Mouse (Mus musculus): ENCODE measurements around the gene Bmpr1b.

The Bmpr1b gene

GRCm38 (mm10) chr3:141818615-141819312, 350.5 kb downstream of the Bmpr1b start:
- no peak for DNase-seq (ENCODE audit: low spot score in 2 of 2)

DNA sequence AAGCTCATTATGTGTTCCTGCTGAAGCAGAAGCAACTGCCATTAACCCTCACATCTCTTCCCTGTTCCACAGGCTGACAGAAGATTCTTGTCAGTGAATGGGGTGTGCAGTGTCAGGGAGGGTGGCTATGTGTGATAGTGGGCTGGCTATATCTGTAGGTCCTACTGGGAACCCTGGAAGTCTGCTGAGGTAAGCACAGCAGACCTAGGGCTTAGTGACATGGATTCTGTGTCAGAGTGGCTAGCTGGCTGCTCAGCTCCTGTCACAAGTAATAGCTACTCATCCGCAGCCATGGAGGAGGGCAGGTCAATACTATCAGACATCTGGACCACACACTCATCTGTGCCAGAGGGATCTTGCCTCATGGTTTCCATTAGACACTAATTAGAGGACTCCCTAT, 354.4 kb downstream of the Bmpr1b start:
- DNase-seq (ENCODE audit: low spot score in 2 of 2), result no peak

DNA sequence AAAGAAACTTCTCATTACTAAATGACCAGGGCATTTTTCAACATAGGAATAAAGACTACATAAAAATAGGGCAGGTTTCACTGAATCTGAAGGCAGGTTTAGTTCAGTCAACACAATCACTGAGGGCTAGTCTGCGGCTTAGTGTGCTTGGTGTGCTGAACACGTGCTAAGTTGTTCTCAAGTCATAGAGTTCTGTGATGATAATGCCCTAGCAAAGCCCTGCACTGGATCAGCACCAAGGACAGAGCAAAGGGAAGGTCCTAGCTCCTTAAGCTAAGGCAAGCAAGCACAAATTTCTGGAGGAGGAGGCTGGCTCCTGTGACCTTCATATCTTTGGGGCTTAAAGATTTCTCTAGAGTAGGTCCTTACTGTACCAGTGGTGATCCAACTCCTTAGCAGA, 357.9 kb downstream of the Bmpr1b start:
- no peak for DNase-seq (ENCODE audit: low spot score in 2 of 2)

- no peak for DNase-seq (ENCODE audit: low spot score in 2 of 2)
Measured at GRCm38 (mm10) chr3:141810944-141811343, 358.3 kb downstream of the Bmpr1b start.

DNA sequence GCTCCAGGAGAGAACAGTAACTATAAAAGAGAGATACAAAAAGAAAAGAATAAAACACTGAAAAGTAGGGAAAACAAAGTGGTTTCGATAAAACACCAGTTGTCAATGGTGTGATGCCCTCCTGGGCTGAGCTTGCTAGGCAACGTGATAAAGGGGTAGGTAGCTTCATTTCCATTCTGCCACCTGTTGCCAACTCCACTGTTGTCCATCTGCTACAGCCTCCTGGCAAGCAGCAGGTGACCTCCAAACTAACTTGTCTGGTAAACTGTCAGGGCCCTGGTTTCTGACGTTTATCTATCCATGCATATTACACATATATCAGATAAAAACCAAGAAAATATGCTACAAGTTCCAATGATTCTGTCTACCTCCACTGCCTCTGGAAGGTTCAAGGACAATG, 359.6 kb downstream of the Bmpr1b start:
- no peak for DNase-seq (ENCODE audit: low spot score in 2 of 2)

DNA sequence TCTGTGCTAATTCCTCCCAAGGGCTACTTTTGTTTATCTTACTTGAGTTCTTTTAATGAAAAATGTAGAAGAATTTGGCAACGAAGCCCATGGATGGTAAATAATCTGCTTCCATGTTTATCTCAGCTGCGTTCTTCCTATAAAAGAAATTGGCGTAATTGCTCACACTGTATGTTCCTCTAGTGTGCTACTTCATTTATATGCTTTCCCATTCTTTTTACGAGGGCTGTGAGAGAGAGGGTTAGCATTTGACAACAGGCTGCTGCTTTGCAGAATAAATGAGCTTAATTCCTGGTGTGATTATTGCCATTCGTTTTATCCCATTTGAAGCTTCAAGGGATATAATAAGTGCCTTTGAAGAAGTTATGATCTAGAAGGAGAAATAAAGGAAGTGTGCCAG, 365.1 kb downstream of the Bmpr1b start:
- DNase-seq (ENCODE audit: low spot score in 2 of 2), result no peak

- no peak for DNase-seq (ENCODE audit: low spot score in 2 of 2)
Measured at GRCm38 (mm10) chr3:141797789-141798188, 371.4 kb downstream of the Bmpr1b start.

DNA sequence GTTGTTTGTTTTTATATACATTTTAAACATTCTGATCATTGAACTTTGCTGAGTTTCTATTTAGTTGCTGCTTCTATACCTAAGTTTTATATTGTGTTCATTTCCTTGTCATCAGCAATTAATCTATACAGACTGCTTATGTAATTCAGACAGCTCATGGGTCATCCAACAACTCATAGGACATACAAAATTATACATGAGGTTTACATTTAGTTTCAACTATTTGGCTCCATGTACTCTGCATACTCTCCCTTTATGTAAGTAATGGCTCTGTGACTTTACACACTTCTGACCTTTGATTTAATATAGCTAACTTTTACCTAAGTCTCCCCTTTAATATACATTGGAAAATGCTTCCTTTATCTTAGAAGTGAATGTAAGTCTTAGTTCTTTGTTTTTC, 371.9 kb downstream of the Bmpr1b start:
- no peak for DNase-seq (ENCODE audit: low spot score in 2 of 2)

GRCm38 (mm10) chr3:141794371-141794770, 374.9 kb downstream of the Bmpr1b start:
- no peak for DNase-seq (ENCODE audit: low spot score in 2 of 2)

- no peak for DNase-seq (ENCODE audit: low spot score in 2 of 2)
Measured at GRCm38 (mm10) chr3:141793755-141794154, 375.5 kb downstream of the Bmpr1b start.

DNA sequence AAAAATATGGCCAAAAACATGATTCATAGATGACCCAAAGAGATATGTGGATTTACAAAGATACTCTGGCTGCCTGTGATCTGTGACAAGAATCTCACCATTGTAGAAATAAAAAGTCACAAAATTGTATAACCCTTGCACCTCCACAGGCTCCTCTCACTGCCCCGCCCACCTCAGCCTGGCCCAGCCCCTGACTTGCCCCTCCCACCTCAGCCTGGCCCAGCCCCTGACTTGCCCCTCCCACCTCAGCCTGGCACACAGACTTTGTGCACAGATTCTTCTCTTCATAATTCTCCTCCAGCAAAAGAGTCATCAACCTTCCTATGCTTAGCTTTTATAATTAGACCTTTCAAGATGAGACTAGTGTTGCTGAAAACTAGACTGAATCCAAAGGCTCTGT, 377.1 kb downstream of the Bmpr1b start:
- no peak for DNase-seq (ENCODE audit: low spot score in 2 of 2)

- DNase-seq (ENCODE audit: low spot score in 2 of 2), result no peak
Measured at GRCm38 (mm10) chr3:141791026-141791780, 378.0 kb downstream of the Bmpr1b start.

Data from right cerebral cortex, adult 2 months (tissue).